Mouse (Mus musculus) 3134 (cell line): ENCODE measurements at regions not wholly inside any gene's neighbourhood (a gene's known extent, or its start where the extent isn't known, plus 50 kb on each side); places are given as distances from the start of the nearest gene placed in this dataset.

ENCODE experiments used
- DNase-seq: peaks from one replicate; pipeline ENCODE4 v3.0.0-alpha.2; 2011; ENCODE audit warnings: low spot score; ENCODE audit not compliant: insufficient read length; ENCODE audit errors: extremely low read depth

GRCm38 (mm10) chr3:136449364-136449763 is 123.5 kb upstream of the Bank1 start:
- DNase-seq: no peak

- no peak for DNase-seq
Measured at GRCm38 (mm10) chr3:136444598-136444997, 118.7 kb upstream of the Bank1 start.

GRCm38 (mm10) chr3:136442099-136442498 is 116.2 kb upstream of the Bank1 start:
- no peak for DNase-seq

- DNase-seq: peak; percentile 63
Measured at GRCm38 (mm10) chr3:136439907-136440645, 114.2 kb upstream of the Bank1 start.

GRCm38 (mm10) chr3:136439350-136439749 is 113.5 kb upstream of the Bank1 start:
- no peak for DNase-seq

GRCm38 (mm10) chr3:136434407-136434806 is 108.5 kb upstream of the Bank1 start:
- DNase-seq: no peak

- peak; percentile 80 for DNase-seq
Measured at GRCm38 (mm10) chr3:136432072-136432471, 106.2 kb upstream of the Bank1 start.

- no peak for DNase-seq
Measured at GRCm38 (mm10) chr3:136427427-136427826, 101.6 kb upstream of the Bank1 start.

GRCm38 (mm10) chr3:136426539-136427194 is 100.8 kb upstream of the Bank1 start:
- DNase-seq: no peak

GRCm38 (mm10) chr3:136421969-136422614 is 96.2 kb upstream of the Bank1 start:
- no peak for DNase-seq

GRCm38 (mm10) chr3:136405606-136406005 is 79.7 kb upstream of the Bank1 start:
- no peak for DNase-seq

- DNase-seq: no peak
Measured at GRCm38 (mm10) chr3:136383282-136383681, 57.4 kb upstream of the Bank1 start.

- no peak for DNase-seq
Measured at GRCm38 (mm10) chr3:136380644-136381043, 54.8 kb upstream of the Bank1 start.

GRCm38 (mm10) chr3:136379741-136380398 is 54.0 kb upstream of the Bank1 start:
- no peak for DNase-seq

- DNase-seq: peak; percentile 48
Measured at GRCm38 (mm10) chr3:136376893-136377292, 51.0 kb upstream of the Bank1 start.
